Mouse (Mus musculus): Measurements from ENCODE around the gene Dnm3. TPM values are rescaled to one million over a fixed set of nuclear protein-coding genes. Genes with fewer than 3 reads are reported as not detected.

Dnm3 gene
- polyA plus RNA-seq (2015; fragmentation: Nextera tagmentation; extraction: Ambion mirVana) = 27.9 and 30.4 TPM in 2 replicates

GRCm38 (mm10) chr1:162477246-162478209, at the start of gene Dnm3:
TSS of gene Dnm3 (minus strand) at chr1:162478034.
- Histone ChIP-seq H3K4me2 (replicated peaks) (peak within 1 kb of the TSS; percentile 91), H3K36me3 (no peaks in the 10 kb centered on the region), H3K27ac (replicated peaks) (peak within 1 kb of the TSS; percentile 53), H3K4me1 (peaks cover 18% of the 10 kb centered on the region; the same call in 1 of the 2 replicates), H3K9ac (replicated peaks) (peak within 1 kb of the TSS; percentile 77), H3K27me3 (no peaks in the 10 kb centered on the region), H3K4me3 (peak within 1 kb of the TSS; percentile 76), H3K9me3 (no peaks in the 10 kb centered on the region)
- ATAC-seq (replicated peaks) = peak; percentile 99
- WGBS = under 1% methylated on average over 56 of the region's 56 CpGs

- ATAC-seq (replicated peaks) = no peak
- H3K27me3 ChIP-seq = no peaks in the 10 kb centered on the region
- WGBS = 95% methylated on average over 1 of the region's 1 CpGs
Measured at GRCm38 (mm10) chr1:162515116-162515515, 37.3 kb upstream of the Dnm3 start.

GRCm38 (mm10) chr1:162510013-162510356, 32.2 kb upstream of the Dnm3 start:
- H3K9me3 ChIP-seq = no peaks in the 10 kb centered on the region
- no peaks in the 10 kb centered on the region for H3K36me3 ChIP-seq
- no peak overlapping the region for H3K27ac ChIP-seq (replicated peaks)
- H3K4me3 ChIP-seq = no peak overlapping the region
- WGBS = 89% methylated on average over 2 of the region's 2 CpGs
- H3K27me3 ChIP-seq = no peaks in the 10 kb centered on the region
- H3K4me1 ChIP-seq = no peaks in the 10 kb centered on the region
- H3K4me2 ChIP-seq (replicated peaks) = no peak overlapping the region
- no peak overlapping the region for H3K9ac ChIP-seq (replicated peaks)
- no peak for ATAC-seq (replicated peaks)

More at GRCm38 (mm10) chr1:162515116-162515515, 37.3 kb upstream of the Dnm3 start:
- no peaks in the 10 kb centered on the region for H3K9me3 ChIP-seq
- no peak overlapping the region for H3K4me2 ChIP-seq (replicated peaks)
- no peaks in the 10 kb centered on the region for H3K36me3 ChIP-seq
- H3K4me1 ChIP-seq = no peaks in the 10 kb centered on the region
- no peak overlapping the region for H3K4me3 ChIP-seq
- no peak overlapping the region for H3K9ac ChIP-seq (replicated peaks)
- H3K27ac ChIP-seq (replicated peaks) = no peak overlapping the region

- H3K4me1 ChIP-seq = no peaks in the 10 kb centered on the region
- H3K4me2 ChIP-seq (replicated peaks) = no peak overlapping the region
- no peaks in the 10 kb centered on the region for H3K27me3 ChIP-seq
- no peak overlapping the region for H3K4me3 ChIP-seq
- no peak overlapping the region for H3K27ac ChIP-seq (replicated peaks)
- no peaks in the 10 kb centered on the region for H3K9me3 ChIP-seq
- H3K36me3 ChIP-seq = no peaks in the 10 kb centered on the region
- ATAC-seq (replicated peaks) = no peak
- 67% methylated on average over 12 of the region's 12 CpGs for WGBS
- no peak overlapping the region for H3K9ac ChIP-seq (replicated peaks)
Measured at GRCm38 (mm10) chr1:162509329-162510012, 31.6 kb upstream of the Dnm3 start.

GRCm38 (mm10) chr1:162508211-162509005, 30.6 kb upstream of the Dnm3 start:
- no peak overlapping the region for H3K9ac ChIP-seq (replicated peaks)
- no peaks in the 10 kb centered on the region for H3K4me1 ChIP-seq
- 89% methylated on average over 4 of the region's 4 CpGs for WGBS
- H3K9me3 ChIP-seq = no peaks in the 10 kb centered on the region
- H3K4me2 ChIP-seq (replicated peaks) = no peak overlapping the region
- H3K27ac ChIP-seq (replicated peaks) = no peak overlapping the region
- no peaks in the 10 kb centered on the region for H3K27me3 ChIP-seq
- H3K4me3 ChIP-seq = no peak overlapping the region
- no peak for ATAC-seq (replicated peaks)
- H3K36me3 ChIP-seq = no peaks in the 10 kb centered on the region

- ATAC-seq (replicated peaks) = no peak
- Histone ChIP-seq H3K4me3 (no peak overlapping the region), H3K27me3 (no peaks in the 10 kb centered on the region), H3K9me3 (no peaks in the 10 kb centered on the region), H3K36me3 (no peaks in the 10 kb centered on the region), H3K4me2 (replicated peaks) (no peak overlapping the region), H3K27ac (replicated peaks) (no peak overlapping the region), H3K4me1 (no peaks in the 10 kb centered on the region), H3K9ac (replicated peaks) (no peak overlapping the region)
- WGBS = 91% methylated on average over 4 of the region's 4 CpGs
Measured at GRCm38 (mm10) chr1:162506516-162506915, 28.7 kb upstream of the Dnm3 start.

GRCm38 (mm10) chr1:162505649-162506048, 27.8 kb upstream of the Dnm3 start:
- Histone ChIP-seq H3K27me3 (no peaks in the 10 kb centered on the region), H3K9ac (replicated peaks) (no peak overlapping the region), H3K4me3 (no peak overlapping the region), H3K36me3 (no peaks in the 10 kb centered on the region), H3K9me3 (no peaks in the 10 kb centered on the region), H3K27ac (replicated peaks) (no peak overlapping the region), H3K4me2 (replicated peaks) (no peak overlapping the region), H3K4me1 (no peaks in the 10 kb centered on the region)
- WGBS = 89% methylated on average over 6 of the region's 6 CpGs
- ATAC-seq (replicated peaks) = no peak

- Histone ChIP-seq H3K36me3 (no peaks in the 10 kb centered on the region), H3K27me3 (no peaks in the 10 kb centered on the region), H3K4me1 (peaks cover 18% of the 10 kb centered on the region; the same call in 1 of the 2 replicates), H3K27ac (replicated peaks) (no peak overlapping the region), H3K9ac (replicated peaks) (peak overlapping the region; percentile 77), H3K4me2 (replicated peaks) (peak overlapping the region; percentile 91), H3K4me3 (peak overlapping the region; percentile 76), H3K9me3 (no peaks in the 10 kb centered on the region)
- WGBS = under 1% methylated on average over 19 of the region's 19 CpGs
- peak; percentile 15 for ATAC-seq (replicated peaks)
Measured at GRCm38 (mm10) chr1:162476531-162477080, 1.2 kb downstream of the Dnm3 start.

- Histone ChIP-seq H3K4me3 (no peak overlapping the region), H3K27ac (replicated peaks) (no peak overlapping the region), H3K4me2 (replicated peaks) (no peak overlapping the region), H3K27me3 (no peaks in the 10 kb centered on the region), H3K9me3 (no peaks in the 10 kb centered on the region), H3K9ac (replicated peaks) (no peak overlapping the region), H3K36me3 (no peaks in the 10 kb centered on the region), H3K4me1 (peaks cover 18% of the 10 kb centered on the region; the same call in 1 of the 2 replicates)
- 87% methylated on average over 1 of the region's 1 CpGs for WGBS
- ATAC-seq (replicated peaks) = no peak
Measured at GRCm38 (mm10) chr1:162472949-162473348, 4.9 kb downstream of the Dnm3 start.

GRCm38 (mm10) chr1:162471089-162471488, 6.7 kb downstream of the Dnm3 start:
- H3K27me3 ChIP-seq = no peaks in the 10 kb centered on the region
- no peak overlapping the region for H3K4me2 ChIP-seq (replicated peaks)
- H3K4me1 ChIP-seq = peaks cover 11% of the 10 kb centered on the region; the same call in 1 of the 2 replicates
- no peak overlapping the region for H3K27ac ChIP-seq (replicated peaks)
- ATAC-seq (replicated peaks) = no peak
- H3K9ac ChIP-seq (replicated peaks) = no peak overlapping the region
- H3K36me3 ChIP-seq = no peaks in the 10 kb centered on the region
- no peaks in the 10 kb centered on the region for H3K9me3 ChIP-seq
- H3K4me3 ChIP-seq = no peak overlapping the region

GRCm38 (mm10) chr1:162469752-162470280, 8.0 kb downstream of the Dnm3 start:
- Histone ChIP-seq H3K36me3 (no peaks in the 10 kb centered on the region), H3K27me3 (no peaks in the 10 kb centered on the region), H3K9ac (replicated peaks) (no peak overlapping the region), H3K4me3 (no peak overlapping the region), H3K9me3 (no peaks in the 10 kb centered on the region), H3K4me1 (0 out of 2 replicates have a peak, but pooled peaks cover 4% of the 10 kb centered on the region), H3K27ac (replicated peaks) (no peak overlapping the region), H3K4me2 (replicated peaks) (no peak overlapping the region)
- ATAC-seq (replicated peaks) = no peak
- WGBS = 74% methylated on average over 2 of the region's 2 CpGs
